Mouse (Mus musculus) mouse embryonic stem cell (cell line): ENCODE measurements around the gene Cmtm2a.
"Not testable (repeated sequence)": the region's sequence is repeated elsewhere in the genome, so short reads cannot be mapped to it uniquely, and the experiment has no call there.

Source experiments
- in situ Hi-C, 2 experiments: fragments of 300-500 bp; cut with MboI; formaldehyde crosslinking; loops; 1 replicate in 1 of 2; 3 replicates in 1 of 2; pipeline ENCODE4 v1.14.3; 2019 to 2020; ENCODE audit warnings: low sequenced_read_pairs in 2 of 2, low pct_unique_long_range_greater_than_20kb in 1 of 2, mixed read lengths in 1 of 2; ENCODE audit not compliant: unreplicated experiment in 1 of 2

The Cmtm2a gene

DNA sequence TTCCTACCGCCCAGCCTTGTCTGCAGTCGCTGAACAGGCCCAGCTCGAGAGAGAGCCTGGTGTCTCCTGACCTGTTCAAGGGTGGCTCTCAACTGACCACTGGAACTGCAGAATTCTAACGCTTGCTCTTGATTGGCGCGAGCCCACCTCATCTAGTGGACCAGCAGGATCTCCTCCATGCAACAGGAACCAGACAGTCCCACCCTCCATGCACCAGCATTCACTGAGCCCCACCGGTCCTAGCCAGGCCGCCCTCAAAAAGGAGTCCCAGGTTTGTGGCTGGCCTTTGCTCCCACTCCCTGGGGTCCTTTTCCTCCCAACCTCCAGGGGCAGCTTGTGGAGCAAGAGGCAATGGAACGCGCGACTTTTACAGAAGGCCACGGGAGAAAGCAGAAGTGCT lies at the start of gene Cmtm2a:
Cmtm2a (minus strand) TSS at position 101 of the 400 bp plus-strand sequence.
- in situ Hi-C loops = not testable (repeated sequence)

DNA sequence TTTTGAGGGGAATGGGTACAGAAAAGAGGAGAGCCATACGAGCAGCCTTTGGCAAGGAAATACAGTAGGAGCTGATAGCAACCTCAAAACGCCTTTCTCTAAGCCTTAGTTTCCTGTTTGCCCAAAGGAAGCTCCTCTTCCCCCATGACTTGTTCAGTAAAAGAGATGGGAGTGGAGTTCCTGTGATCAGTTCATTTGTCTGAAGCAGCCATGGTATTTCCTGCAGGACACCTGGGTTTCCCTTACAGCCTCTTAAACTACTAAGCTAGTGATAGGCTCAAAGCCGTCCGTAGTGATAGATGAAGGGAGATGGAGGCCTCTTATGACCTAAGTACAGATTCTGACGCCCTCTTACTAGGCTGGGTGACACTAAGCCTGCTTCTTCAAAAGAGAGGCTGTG lies 49.4 kb upstream of the Cmtm2a start:
- in situ Hi-C loops = loop anchor here in 1 of 2 experiments (5.0 kb wide), 1 partner anchor 60 kb away; no protein-coding TSS in a partner anchor

DNA sequence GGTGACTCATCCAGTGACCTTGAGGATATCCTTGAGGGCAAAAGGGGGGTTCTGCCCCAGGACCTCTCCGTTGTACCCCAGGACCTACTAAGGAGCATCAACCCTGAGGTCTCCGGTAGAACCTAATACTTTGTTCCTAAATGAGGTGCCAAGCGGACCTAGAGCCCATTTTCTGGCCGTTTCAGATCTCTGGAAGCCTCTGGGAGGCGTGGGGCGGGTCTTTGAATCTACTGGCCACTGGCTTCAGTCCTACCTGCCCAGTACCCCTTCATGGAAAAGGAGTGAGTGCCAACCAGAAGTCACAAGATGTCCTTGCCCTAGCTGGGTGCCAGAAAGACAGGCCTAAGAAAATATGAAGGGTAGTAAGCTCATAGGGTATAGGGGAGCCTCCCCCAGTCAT lies 48.7 kb upstream of the Cmtm2a start:
- in situ Hi-C loops = loop anchor here in 1 of 2 experiments (5.0 kb wide), 1 partner anchor 61 kb away; no protein-coding TSS in a partner anchor

DNA sequence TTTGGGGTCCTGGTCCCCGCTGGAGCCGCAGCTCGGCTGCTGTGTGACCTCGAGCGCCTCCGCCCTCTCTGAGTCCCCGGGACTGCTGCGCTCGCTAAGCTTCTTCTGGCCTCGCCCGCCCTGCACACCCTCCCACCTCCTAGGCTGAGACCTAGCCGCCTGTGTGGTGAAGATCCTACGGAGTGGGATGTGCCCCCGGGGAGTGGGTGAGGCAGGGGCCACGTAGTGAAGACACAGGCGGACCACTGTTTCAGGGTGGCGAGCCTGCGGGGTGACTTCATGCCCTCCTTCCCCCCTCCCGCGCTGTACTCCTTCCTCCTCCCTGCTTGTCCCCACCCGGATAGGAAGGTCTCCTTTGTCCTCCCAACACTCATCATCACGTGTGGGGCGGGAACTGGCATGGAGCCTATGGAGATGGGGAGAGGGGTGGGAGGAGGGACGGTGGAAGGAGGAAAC lies 48.2 kb upstream of the Cmtm2a start:
- in situ Hi-C loops = loop anchor here in 1 of 2 experiments (5.0 kb wide), 1 partner anchor 61 kb away; no protein-coding TSS in a partner anchor

DNA sequence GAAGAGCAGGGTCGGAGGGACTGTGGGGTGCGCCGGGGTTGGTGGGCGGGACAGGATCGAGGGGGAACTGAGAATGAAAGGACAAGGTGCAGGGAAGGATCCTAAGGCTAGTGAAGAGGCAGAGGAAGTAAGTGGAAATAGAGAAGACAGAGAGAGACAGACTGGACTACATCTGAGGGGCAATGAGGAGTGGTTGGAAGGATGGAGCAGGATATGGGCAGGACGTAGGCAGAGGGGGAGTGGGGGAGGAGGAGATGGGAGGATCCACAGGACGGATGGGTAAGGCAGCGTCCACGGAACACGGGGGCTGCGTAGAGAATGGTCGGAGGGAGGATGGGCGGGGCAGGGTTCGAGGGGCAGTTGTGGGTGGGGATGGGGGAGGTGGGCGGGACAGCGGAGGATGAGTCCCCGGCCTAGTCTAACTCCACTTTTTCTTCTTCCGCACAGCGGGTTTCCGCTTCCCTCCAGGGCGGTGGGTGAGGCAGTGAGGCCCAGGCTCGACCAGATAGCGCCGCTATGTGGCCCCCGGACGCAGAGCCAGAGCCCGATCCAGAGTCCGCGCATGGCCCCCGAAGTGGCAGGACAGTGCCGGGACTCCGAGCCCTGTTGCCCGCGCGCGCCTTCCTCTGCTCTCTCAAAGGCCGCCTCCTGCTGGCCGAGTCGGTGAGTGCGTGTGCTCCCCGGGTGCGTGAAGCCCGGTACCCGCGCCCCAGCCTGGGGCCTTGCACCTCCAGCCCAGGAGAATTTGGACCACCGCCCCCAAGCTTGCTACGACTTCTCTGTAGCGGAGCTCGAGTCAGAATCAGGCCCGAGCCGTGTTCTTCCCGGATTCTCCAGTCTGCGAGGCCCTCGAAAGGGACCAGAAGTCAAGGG lies 47.5 kb upstream of the Cmtm2a start:
- in situ Hi-C loops = loop anchor here in 1 of 2 experiments (5.0 kb wide), 1 partner anchor 62 kb away; no protein-coding TSS in a partner anchor

DNA sequence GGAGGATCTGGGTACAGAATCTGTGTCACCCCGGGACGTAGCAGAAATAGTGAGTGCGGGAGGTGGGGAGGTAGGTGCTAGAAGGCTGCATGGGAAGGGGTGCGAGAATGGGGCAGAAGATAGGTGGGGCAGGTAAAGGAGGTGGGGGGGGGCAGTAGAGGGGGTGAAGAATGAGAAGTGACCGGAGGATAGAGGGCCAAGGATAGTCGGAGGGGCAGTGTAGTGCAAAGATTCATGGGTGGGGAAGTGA lies 46.9 kb upstream of the Cmtm2a start:
- in situ Hi-C loops = loop anchor here in 1 of 2 experiments (5.0 kb wide), 1 partner anchor 62 kb away; no protein-coding TSS in a partner anchor

DNA sequence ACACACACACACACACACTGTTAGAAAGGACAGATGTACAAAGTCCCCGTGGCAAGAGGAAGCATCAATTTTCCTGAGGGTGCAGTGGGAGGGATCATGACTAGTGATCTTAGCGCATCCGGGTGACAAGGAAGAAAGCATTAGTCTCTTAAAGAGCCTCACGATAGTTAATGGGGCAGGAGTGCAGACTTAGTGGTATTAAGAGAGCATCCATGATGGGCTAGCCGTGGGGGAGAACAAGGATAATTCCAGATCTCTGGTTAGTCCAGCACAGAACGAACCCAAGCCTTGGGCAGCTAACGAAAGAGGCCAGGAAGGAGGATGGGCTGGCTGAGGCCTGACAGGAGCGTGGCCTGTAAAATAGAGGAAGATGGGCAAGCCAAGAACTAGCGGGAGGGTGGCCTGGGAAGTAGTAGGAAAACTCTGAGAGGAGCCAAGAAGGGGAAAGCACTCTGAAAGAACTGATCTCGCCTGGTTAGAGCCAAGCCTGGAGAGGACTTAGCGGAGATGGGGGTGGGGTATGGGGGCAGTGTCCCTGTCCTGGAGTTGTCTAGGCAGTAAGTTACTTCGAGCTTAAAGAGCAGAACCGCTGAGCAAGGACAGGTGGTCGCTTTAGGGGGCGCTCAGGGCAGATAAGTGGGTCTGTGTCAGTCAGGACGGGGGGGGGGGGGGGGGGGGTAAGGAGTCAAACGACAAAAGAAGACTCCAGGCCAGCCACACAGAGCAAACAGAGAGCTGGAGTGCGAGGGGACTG lies 46.4 kb upstream of the Cmtm2a start, which contains the start of gene Cmtm3:
Cmtm3 (plus strand) TSS at position 182 of the 754 bp plus-strand sequence.
- in situ Hi-C loops = no loop called here

DNA sequence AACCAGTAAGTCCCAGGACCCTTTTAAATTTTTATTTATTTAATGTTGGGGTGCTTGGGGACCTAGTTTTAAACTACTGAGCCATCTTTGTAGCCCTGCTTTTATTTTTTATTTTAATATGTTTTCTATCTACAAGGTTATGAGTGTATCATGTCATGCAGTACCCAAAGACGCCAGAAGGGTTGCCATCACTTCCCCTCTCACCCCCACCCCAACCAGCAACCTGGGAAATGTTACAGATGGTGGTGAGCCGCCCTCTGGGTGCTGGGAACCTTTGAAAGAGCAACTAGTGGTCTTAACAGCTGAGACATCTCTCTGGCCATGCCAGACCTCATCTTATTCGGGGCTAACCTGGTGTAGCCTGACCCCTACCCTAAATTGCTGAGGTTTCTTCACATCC lies 44.9 kb upstream of the Cmtm2a start:
- in situ Hi-C loops = no loop called here

DNA sequence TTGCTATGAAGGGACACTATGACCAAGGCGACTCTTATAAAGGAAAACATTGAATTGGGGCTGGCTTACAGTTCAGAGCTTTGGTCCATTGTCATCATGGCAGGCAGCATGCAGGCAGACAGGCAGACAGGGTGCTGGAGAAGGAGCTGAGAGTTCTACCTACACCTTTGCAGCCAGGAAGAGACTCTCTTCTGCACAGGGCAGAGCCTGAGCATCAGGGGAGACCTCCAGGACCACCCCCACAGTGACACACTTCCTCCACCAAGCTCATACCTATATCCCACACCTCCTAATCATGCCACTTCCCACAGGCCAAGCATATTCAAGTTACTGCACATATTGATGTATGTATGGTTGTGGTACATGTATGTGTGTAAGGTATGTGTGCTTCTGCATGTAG lies 43.8 kb upstream of the Cmtm2a start:
- in situ Hi-C loops = no loop called here

DNA sequence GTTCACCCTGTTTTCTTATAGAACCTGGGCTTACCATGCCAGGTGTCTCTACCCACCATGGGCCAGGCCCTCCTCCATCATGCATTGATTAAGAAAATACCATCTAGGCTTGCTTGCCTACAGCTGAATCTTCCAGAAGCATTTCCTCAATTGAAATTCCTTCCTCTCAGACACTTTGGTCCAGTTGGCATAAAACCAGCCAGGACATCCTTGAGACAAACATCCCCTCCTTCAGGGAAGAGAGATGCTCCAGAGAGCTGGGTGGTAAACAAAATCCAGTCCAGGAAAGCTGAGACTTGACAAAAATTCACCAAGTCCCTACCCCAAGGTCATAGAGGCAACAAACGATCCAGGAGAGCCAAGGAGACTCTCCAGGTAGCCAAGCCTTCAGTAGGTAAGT lies 41.2 kb upstream of the Cmtm2a start:
- in situ Hi-C loops = no loop called here

DNA sequence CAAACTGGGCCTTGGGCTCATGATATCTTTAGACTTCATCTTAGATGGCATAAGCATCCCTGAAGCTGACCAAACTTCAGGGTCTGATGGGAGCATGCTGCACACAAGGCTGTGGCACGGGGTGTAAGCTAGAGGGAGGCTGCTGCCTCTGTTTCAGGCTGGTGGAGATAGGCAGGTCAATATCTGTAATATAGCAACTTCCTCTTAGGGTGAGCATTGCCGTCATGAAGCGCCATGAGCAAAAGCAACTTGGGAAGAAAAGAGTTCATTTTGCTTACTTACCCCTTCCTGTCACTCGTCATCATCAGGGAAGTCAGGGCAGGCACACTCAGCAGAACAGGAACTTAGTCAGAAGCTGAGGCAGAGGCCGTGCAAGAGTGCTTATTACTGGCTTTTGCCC lies 40.8 kb upstream of the Cmtm2a start:
- in situ Hi-C loops = no loop called here

DNA sequence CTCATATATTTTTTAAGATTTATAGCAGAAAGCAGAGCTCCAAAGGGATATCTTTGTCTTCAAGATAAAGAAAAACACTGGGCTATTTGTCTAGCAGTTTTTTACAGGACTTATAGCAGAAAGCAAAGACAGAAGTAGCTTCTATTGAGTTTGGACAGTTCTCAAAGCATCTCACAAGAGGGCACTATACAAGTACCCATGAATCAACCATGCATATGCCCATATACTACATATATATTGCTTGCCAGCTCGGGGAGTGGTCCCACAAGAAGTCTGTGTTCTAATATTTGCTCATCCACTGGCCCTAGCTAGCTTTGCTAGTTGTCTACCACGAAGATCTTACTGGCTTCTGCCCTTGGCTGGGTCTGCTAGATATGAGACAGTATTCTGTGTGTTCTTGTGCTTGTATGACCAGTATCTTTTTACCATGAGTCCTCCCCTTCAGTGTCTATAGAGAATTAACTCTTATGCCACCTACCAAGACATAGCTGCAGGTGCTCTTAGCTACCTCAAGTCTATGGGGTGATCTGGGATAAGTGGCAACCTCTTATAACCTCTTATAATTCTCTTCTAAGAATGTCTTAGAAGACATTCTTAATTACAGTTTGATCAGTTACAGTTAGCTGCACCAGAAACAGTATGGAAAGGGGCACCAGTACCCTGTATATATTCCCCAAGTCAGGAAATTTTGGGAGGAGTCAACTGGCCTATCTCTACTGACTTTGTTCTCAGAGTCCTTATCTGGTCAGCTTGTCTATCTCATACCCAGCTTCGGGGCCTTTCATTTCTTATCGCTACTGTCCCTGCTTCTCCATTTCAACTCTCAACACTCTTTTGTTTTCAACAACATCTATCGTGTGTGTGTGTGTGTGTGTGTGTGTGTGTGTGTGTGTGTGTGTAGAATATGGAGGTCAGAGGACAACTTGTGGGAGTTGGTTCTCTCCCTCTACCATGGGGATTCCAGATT lies 40.0 kb upstream of the Cmtm2a start:
- in situ Hi-C loops = no loop called here

DNA sequence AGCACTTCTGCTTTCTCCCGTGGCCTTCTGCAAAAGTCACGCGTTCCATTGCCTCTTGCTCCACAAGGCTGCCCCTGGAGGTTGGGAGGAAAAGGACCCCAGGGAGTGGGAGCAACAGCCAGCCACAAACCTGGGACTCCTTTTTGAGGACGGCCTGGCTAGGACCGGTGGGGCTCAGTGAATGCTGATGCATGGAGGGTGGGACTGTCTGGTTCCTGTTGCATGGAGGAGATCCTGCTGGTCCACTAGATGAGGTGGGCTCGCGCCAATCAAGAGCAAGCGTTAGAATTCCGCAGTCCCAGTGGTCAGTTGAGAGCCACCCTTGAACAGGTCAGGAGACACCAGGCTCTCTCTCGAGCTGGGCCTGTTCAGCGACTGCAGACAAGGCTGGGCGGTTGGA lies 28.9 kb upstream of the Cmtm2a start, which contains the start of gene Cmtm2b:
Cmtm2b (plus strand) TSS at position 301 of the 400 bp plus-strand sequence.
- in situ Hi-C loops = not testable (repeated sequence)

DNA sequence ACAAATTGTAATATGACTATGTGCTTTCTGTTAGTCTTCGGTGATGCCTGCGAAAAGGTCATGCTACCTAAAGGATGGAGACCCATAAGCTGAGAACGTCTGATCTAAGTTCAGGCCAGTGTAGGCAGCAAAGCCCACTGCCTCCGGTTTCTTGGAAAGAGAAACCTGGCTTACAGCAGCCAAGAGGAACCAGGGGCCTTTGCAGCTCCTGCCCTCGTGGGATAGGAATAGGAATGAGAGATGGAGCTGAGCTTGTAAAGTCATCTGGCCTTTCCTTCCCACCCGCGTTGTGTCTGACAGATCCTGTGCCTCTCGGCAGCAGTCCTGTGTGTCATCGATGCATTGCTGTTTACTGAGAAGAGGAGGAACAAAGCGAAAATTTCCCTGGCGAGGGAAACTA lies 28.3 kb upstream of the Cmtm2a start, which contains the start of gene Gm11020:
Gm11020 (plus strand) TSS at position 301 of the 400 bp plus-strand sequence.
- in situ Hi-C loops = not testable (repeated sequence)

DNA sequence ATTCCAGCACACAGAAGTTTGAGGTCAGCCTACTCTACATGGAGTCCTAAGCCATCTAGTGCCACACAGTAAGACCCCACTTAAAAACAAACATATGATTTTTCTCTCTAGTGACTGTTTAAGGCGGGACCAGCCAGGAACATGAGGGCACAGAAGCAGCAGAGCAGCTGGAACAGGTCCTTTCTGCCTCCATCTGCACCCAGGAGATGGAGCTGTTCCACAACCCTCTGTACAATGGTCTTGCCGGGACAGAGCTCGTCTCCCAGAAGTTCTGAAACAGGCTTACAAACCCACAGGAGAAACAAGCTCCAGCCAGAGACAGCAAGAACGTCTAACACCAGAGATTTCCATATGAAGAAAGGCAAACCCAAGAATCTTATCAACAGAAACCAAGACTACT lies 20.3 kb upstream of the Cmtm2a start:
- in situ Hi-C loops = no loop called here

DNA sequence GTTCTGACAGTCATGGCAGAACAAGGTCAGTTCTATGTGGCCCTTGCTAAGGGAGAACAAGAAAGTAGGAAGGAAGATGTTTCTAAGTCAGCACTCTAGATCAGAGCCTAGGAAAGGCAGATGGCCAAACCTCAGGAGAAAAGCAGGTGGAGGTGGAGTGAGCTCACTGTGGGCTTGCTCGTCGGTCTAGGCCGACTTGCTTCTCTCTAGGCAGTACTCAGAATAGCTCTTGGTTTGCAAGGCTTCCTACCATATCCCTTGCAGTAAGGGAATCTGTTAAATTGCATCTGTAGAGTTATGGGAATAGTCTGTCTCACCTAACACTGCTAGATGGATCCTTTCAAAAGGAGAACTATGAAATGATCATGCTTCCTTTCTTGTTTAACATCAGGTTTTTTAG lies 19.0 kb upstream of the Cmtm2a start:
- in situ Hi-C loops = not testable (repeated sequence)

DNA sequence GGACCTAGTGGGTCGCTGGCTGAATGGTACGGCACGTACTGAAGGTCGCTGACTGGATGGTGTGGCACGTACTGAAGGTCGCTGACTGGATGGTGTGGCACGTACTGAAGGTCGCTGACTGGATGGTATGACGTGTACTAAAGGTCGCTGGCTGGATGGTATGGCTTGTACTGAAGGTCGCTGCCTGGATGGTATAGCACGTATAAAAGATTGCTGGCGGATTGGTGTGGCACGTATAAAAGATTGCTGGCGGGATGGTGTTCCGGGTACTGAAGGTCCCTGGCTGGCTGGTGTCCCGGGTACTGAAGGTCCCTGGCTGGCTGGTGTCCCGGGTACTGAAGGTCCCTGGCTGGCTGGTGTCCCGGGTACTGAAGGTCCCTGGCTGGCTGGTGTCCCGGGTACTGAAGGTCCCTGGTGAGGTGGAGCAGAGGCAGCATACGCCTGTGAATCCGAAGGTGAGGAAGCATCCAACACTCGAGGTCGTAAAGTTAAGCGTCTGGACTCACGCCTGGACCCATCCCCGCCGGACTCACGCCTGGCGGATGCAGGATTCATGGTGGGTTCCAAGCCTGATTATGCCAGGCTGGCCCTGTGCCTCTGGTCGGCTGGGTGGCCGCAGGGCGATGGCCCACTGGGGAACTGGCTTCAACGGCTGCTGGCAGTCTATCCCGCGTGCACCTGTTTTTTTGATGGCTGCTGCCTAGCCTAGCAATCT lies 16.6 kb upstream of the Cmtm2a start, which contains the start of the genes Gm45711 and Cmtm1:
Gm45711 (minus strand) TSS at position 641 of the 715 bp plus-strand sequence.
Cmtm1 (minus strand) TSS at position 705 of the 715 bp plus-strand sequence.
- in situ Hi-C loops = not testable (repeated sequence)
